Mouse (Mus musculus): ENCODE results near the gene Bcdin3d. TPM values are rescaled to one million over a fixed set of nuclear protein-coding genes. Genes with fewer than 3 reads are reported as not detected.
"Not testable (repeated sequence)": the region's sequence is repeated elsewhere in the genome, so short reads cannot be mapped to it uniquely, and the experiment has no call there.

Gene Bcdin3d
- polyA plus RNA-seq, 1 experiment from 2014 or later = 11.9 TPM

DNA sequence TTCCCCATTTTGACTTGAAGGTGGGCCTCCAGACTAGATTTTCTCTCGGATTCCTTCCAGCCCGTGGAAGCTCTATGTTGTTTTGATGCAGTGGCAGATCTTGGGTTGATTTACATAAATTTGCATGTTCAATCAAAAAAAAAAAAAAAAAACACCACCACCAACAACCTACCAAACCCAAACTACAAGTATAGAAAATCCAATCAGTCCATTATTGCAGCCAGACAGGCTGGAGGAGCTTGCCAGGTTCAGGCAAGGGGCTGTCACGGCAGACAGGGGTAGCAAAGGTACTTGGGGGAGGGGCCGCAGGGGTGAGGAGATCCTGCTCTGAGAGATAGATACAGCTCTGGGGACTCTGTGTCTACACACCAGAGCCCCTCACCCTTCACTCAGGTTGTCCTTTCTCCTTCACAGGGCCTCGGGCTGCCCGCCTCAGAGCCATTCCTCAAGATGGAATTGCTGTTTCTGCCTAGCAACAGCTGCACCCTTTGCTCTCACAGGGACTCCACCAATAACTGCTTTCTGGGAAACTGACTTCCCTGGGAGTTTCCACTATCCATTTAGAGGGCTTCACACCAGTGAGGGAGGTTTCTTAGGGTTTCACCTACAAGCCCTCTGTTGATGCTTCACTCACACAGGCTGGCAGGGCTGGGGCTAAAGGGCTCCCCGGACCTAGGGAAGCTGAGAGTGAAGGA lies 19.8 kb downstream of the Bcdin3d start:
- Histone ChIP-seq H3K36me3 (ENCODE audit: control insufficient read depth, insufficient read depth, low read length) (no peaks in the 10 kb centered on the region; the same call in 1 of the 2 replicates), H3K9me3 (replicated peaks; ENCODE audit: control insufficient read depth, low read length) (no peaks in the 10 kb centered on the region), H3K27me3 (ENCODE audit: control insufficient read depth, insufficient read depth, low read length) (no peaks in the 10 kb centered on the region), H3K4me2 (no peak overlapping the region), H3K4me1 (ENCODE audit: control insufficient read depth, insufficient read depth, low read length) (peaks cover 42% of the 10 kb centered on the region), H3K9ac (ENCODE audit: low read depth, low read length) (no peak overlapping the region), H3K27ac (ENCODE audit: low read depth, low read length) (no peak overlapping the region), H3K4me3 (ENCODE audit: low read depth, low read length) (no peak overlapping the region)
- WGBS (ENCODE audit: insufficient replicate concordance) = 75% methylated on average over 7 of the region's 7 CpGs
- ATAC-seq (replicated peaks; ENCODE audit: insufficient number of reproducible peaks, low FRiP score, low TSS enrichment) = no peak

DNA sequence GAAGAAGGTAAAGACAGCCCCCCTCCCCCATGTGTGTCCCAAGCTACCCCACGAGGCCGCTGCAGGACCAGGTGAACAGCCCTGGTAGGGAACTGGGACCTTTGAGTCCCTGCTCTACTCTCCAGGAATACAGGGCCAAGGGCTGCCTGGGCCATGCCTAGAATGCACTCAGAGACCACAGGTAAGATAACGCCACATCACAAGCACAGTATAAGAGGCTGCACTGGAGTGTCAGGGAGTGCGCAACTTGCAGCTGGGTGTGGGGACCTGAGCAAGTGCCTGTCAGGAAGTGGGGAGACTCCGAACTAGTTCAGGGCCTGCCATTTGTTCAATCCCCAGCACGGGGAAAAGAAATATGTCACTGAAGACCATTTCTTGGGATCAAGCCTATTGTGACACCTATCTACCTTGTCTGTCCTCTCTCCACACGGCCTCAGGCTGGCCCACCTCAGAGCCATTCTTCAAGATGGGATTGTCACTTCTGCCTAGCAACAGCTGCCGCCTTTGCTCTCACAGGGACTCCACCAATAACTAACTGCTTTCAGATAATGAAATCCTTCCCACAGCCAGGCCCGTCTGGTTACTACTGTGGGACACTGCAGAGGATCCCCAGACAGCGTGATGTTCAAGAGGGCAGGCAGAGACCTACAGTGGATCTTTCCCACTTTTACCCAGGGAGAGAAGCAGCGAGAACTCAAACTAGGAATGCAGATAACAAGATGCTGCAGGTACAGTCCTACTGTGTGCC lies 21.2 kb downstream of the Bcdin3d start:
- H3K9me3 ChIP-seq (replicated peaks; ENCODE audit: control insufficient read depth, low read length) = no peaks in the 10 kb centered on the region
- H3K4me2 ChIP-seq = no peak overlapping the region
- WGBS (ENCODE audit: insufficient replicate concordance) = 65% methylated on average over 11 of the region's 11 CpGs
- H3K27me3 ChIP-seq (ENCODE audit: control insufficient read depth, insufficient read depth, low read length) = no peaks in the 10 kb centered on the region
- no peak for ATAC-seq (replicated peaks; ENCODE audit: insufficient number of reproducible peaks, low FRiP score, low TSS enrichment)
- no peaks in the 10 kb centered on the region; the same call in 1 of the 2 replicates for H3K36me3 ChIP-seq (ENCODE audit: control insufficient read depth, insufficient read depth, low read length)
- H3K27ac ChIP-seq (ENCODE audit: low read depth, low read length) = no peak overlapping the region
- H3K9ac ChIP-seq (ENCODE audit: low read depth, low read length) = no peak overlapping the region
- no peak overlapping the region for H3K4me3 ChIP-seq (ENCODE audit: low read depth, low read length)
- peaks cover 48% of the 10 kb centered on the region for H3K4me1 ChIP-seq (ENCODE audit: control insufficient read depth, insufficient read depth, low read length)

DNA sequence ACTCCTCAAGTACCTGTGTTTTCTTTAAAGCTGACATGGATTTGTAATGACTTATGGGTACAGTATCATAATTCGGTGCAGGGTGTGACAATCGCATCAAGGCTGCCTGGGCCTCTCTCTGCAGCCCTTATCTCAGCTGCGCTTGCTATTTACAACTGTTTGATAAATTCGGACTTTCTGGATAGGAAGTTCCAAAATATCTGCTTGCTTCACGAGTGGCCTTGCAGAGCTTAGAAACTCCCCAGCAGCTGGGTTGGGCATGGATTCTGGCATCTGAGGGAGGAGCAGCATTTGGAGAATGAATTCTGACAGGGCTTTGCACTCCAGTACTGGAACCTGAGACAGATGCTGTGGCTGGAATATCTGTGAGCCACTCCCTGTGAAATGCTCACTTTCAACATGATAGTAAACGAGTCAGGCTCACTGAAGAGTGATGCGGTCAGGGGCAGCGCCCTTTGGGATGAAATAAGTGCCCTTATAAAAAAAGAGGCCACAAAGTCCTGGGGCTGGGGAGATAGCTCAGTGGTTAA lies 24.7 kb downstream of the Bcdin3d start:
- H3K9me3 ChIP-seq (replicated peaks; ENCODE audit: control insufficient read depth, low read length) = no peaks in the 10 kb centered on the region
- 31% methylated on average over 8 of the region's 8 CpGs for WGBS (ENCODE audit: insufficient replicate concordance)
- no peak overlapping the region for H3K4me3 ChIP-seq (ENCODE audit: low read depth, low read length)
- ATAC-seq (replicated peaks; ENCODE audit: insufficient number of reproducible peaks, low FRiP score, low TSS enrichment) = no peak
- H3K27ac ChIP-seq (ENCODE audit: low read depth, low read length) = peak overlapping the region; percentile 78
- H3K9ac ChIP-seq (ENCODE audit: low read depth, low read length) = peak overlapping the region; percentile 22; the same call in 1 of the 2 replicates
- 0 out of 2 replicates have a peak overlapping the region, but pooled peaks have one; percentile 6 for H3K4me2 ChIP-seq
- H3K27me3 ChIP-seq (ENCODE audit: control insufficient read depth, insufficient read depth, low read length) = no peaks in the 10 kb centered on the region
- H3K36me3 ChIP-seq (ENCODE audit: control insufficient read depth, insufficient read depth, low read length) = no peaks in the 10 kb centered on the region; the same call in 1 of the 2 replicates
- peaks cover 30% of the 10 kb centered on the region for H3K4me1 ChIP-seq (ENCODE audit: control insufficient read depth, insufficient read depth, low read length)

DNA sequence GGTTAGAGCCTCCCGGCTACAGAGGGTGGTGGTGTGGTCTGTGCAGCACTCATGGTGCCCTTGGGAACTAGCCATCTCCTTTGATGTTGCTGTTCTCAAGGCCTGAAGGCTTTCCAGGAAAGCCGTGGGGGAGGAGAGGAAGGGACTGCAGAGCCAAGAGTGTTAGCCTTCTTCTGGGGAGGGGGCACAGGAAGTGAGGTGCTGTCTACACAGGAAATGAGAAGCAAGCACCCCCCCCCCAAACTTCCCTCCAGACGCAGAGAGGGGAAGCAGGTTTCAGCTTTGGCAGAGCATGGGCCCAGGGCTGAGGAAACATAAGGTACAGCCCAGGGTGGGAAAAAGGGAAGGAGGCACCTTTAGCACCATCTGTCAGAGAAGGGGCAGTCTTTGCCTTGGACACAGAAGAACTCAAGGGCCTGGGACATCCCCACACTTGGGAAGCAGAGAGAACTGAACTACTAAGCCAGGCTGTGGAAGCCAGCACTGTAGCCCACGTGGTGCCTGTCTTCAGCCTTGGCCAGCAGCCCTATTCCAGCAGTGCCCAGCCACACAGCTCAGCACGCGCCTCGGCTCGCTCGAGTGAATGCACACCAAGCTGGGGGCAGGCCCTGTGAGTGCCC lies 25.3 kb downstream of the Bcdin3d start:
- no peaks in the 10 kb centered on the region for H3K36me3 ChIP-seq (ENCODE audit: control insufficient read depth, insufficient read depth, low read length)
- ATAC-seq (replicated peaks; ENCODE audit: insufficient number of reproducible peaks, low FRiP score, low TSS enrichment) = peak; percentile 62; the same call in 1 of the 2 replicates
- H3K4me2 ChIP-seq = 0 out of 2 replicates have a peak overlapping the region, but pooled peaks have one; percentile 6
- H3K9me3 ChIP-seq (replicated peaks; ENCODE audit: control insufficient read depth, low read length) = no peaks in the 10 kb centered on the region
- no peak overlapping the region for H3K4me3 ChIP-seq (ENCODE audit: low read depth, low read length)
- H3K4me1 ChIP-seq (ENCODE audit: control insufficient read depth, insufficient read depth, low read length) = peaks cover 28% of the 10 kb centered on the region
- H3K27me3 ChIP-seq (ENCODE audit: control insufficient read depth, insufficient read depth, low read length) = no peaks in the 10 kb centered on the region
- peak overlapping the region; percentile 22; the same call in 1 of the 2 replicates for H3K9ac ChIP-seq (ENCODE audit: low read depth, low read length)
- WGBS (ENCODE audit: insufficient replicate concordance) = 35% methylated on average over 9 of the region's 9 CpGs
- H3K27ac ChIP-seq (ENCODE audit: low read depth, low read length) = peak overlapping the region; percentile 78

DNA sequence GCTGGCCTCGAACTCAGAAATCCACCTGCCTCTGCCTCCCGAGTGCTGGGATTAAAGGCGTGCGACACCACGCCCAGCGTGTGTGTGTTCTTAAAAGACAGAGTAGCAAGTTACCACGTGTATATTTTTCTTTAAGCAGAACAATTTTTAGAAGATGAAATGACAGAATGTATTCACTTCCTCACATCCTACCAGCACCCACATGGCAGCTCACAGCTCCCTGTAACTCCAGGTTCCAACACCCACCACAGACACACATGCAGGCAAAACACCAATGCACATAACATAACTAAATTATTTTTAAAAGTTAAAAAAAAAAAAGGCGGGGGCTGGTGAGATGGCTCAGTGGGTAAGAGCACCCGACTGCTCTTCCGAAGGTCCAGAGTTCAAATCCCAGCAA lies 28.4 kb downstream of the Bcdin3d start:
- not testable (repeated sequence) for H3K36me3 ChIP-seq (ENCODE audit: control insufficient read depth, insufficient read depth, low read length); H3K9me3 ChIP-seq (replicated peaks; ENCODE audit: control insufficient read depth, low read length); H3K4me2 ChIP-seq; H3K27ac ChIP-seq (ENCODE audit: low read depth, low read length); H3K9ac ChIP-seq (ENCODE audit: low read depth, low read length); ATAC-seq (replicated peaks; ENCODE audit: insufficient number of reproducible peaks, low FRiP score, low TSS enrichment); H3K27me3 ChIP-seq (ENCODE audit: control insufficient read depth, insufficient read depth, low read length); H3K4me3 ChIP-seq (ENCODE audit: low read depth, low read length)
- peaks cover 28% of the 10 kb centered on the region for H3K4me1 ChIP-seq (ENCODE audit: control insufficient read depth, insufficient read depth, low read length)
- WGBS (ENCODE audit: insufficient replicate concordance) = 84% methylated on average over 10 of the region's 10 CpGs

DNA sequence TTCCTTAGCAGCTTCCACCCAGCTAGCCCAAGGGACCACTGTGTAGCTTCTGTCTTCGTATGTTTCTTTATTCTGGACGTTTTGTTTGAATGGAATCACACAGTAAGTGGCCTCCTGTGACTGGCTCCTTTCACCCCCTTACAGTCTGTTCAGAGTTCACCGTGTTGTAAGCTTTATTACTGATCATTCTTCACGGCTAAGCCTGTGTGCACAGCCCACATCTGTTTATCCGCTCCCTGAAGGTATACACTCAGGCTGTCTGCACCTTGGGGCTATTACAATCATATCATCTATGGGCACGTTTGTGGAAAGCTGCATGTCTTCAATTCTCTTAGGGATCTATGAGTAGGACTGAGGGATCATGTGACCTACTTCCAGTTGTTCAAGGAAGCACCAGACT lies 29.0 kb downstream of the Bcdin3d start:
- H3K36me3 ChIP-seq (ENCODE audit: control insufficient read depth, insufficient read depth, low read length) = 0 out of 2 replicates have a peak, but pooled peaks cover 2% of the 10 kb centered on the region
- no peak for ATAC-seq (replicated peaks; ENCODE audit: insufficient number of reproducible peaks, low FRiP score, low TSS enrichment)
- H3K4me1 ChIP-seq (ENCODE audit: control insufficient read depth, insufficient read depth, low read length) = peaks cover 32% of the 10 kb centered on the region
- H3K9me3 ChIP-seq (replicated peaks; ENCODE audit: control insufficient read depth, low read length) = no peaks in the 10 kb centered on the region
- WGBS (ENCODE audit: insufficient replicate concordance) = 73% methylated on average over 6 of the region's 6 CpGs
- H3K9ac ChIP-seq (ENCODE audit: low read depth, low read length) = no peak overlapping the region
- no peaks in the 10 kb centered on the region for H3K27me3 ChIP-seq (ENCODE audit: control insufficient read depth, insufficient read depth, low read length)
- H3K4me2 ChIP-seq = no peak overlapping the region
- no peak overlapping the region for H3K27ac ChIP-seq (ENCODE audit: low read depth, low read length)
- H3K4me3 ChIP-seq (ENCODE audit: low read depth, low read length) = no peak overlapping the region

DNA sequence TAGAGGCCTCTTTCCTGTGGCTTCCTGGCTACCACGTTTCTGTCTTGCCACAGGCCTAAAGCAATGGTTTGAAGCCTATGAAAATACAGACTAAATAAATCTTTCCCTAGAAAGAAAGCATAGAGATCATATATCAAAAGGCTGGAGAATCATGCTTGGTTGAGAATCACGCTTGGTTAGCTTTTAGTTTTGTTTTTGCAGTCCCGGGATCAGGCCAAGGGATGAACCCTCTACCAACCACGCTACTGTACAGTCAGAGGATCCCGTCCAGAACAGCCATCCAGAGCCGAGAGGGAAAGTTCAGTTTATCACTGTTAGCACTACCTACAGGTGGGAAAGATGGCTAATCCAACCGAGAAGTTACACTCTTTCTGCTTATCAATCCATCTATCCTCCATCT lies 32.2 kb downstream of the Bcdin3d start:
- ATAC-seq (replicated peaks; ENCODE audit: insufficient number of reproducible peaks, low FRiP score, low TSS enrichment) = no peak
- Histone ChIP-seq H3K27me3 (ENCODE audit: control insufficient read depth, insufficient read depth, low read length) (no peaks in the 10 kb centered on the region), H3K36me3 (ENCODE audit: control insufficient read depth, insufficient read depth, low read length) (0 out of 2 replicates have a peak, but pooled peaks cover 2% of the 10 kb centered on the region), H3K4me3 (ENCODE audit: low read depth, low read length) (no peak overlapping the region), H3K9me3 (replicated peaks; ENCODE audit: control insufficient read depth, low read length) (no peaks in the 10 kb centered on the region), H3K9ac (ENCODE audit: low read depth, low read length) (no peak overlapping the region), H3K27ac (ENCODE audit: low read depth, low read length) (no peak overlapping the region), H3K4me1 (ENCODE audit: control insufficient read depth, insufficient read depth, low read length) (peaks cover 25% of the 10 kb centered on the region), H3K4me2 (no peak overlapping the region)
- WGBS (ENCODE audit: insufficient replicate concordance) = 70% methylated on average over 7 of the region's 7 CpGs

DNA sequence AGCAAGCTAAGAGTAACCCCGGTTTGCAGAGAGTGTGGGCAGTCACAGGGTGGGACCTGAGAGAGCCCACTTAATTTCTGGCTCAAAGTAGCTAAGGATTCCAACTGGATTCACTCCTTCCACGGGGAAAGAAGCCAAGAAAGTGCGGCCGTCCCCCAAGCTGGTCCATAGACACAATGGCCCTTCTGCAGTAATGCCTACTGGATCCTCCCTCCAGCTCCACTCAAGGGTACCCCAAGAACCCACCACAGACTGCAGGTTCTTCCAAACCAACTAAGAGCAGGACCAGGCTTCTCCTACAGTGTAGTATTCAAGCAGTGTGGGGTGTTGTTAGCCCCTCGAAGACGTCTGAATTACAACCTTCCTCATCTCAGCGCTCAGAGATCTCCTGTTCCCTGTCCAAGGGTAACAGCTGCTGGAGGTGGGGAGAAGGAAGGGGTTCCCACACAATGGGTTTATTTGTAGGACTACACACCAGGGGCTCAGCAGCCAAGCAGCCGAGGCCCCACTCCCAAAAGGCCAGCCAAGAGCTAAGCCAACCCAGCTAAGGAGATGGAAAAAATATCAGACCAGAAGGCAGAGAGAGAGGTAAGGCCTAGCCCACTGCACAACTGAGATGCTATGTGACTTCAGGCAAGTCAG lies 33.6 kb downstream of the Bcdin3d start:
- no peak overlapping the region for H3K4me3 ChIP-seq (ENCODE audit: low read depth, low read length)
- WGBS (ENCODE audit: insufficient replicate concordance) = 50% methylated on average over 8 of the region's 8 CpGs
- H3K9ac ChIP-seq (ENCODE audit: low read depth, low read length) = no peak overlapping the region
- peak overlapping the region; percentile 23 for H3K27ac ChIP-seq (ENCODE audit: low read depth, low read length)
- ATAC-seq (replicated peaks; ENCODE audit: insufficient number of reproducible peaks, low FRiP score, low TSS enrichment) = no peak
- H3K9me3 ChIP-seq (replicated peaks; ENCODE audit: control insufficient read depth, low read length) = no peaks in the 10 kb centered on the region
- 0 out of 2 replicates have a peak, but pooled peaks cover 2% of the 10 kb centered on the region for H3K36me3 ChIP-seq (ENCODE audit: control insufficient read depth, insufficient read depth, low read length)
- H3K4me1 ChIP-seq (ENCODE audit: control insufficient read depth, insufficient read depth, low read length) = peaks cover 27% of the 10 kb centered on the region
- H3K4me2 ChIP-seq = no peak overlapping the region
- no peaks in the 10 kb centered on the region for H3K27me3 ChIP-seq (ENCODE audit: control insufficient read depth, insufficient read depth, low read length)
